Mouse (Mus musculus) layer of hippocampus, adult 18-20 months (tissue): Measurements from ENCODE around the gene Ccdc85c. TPM values are rescaled to one million over a fixed set of nuclear protein-coding genes. Genes with fewer than 3 reads are reported as not detected.

Experiments
- DNase-seq, 2 experiments: peaks; one replicate each; pipeline ENCODE4 v3.0.0; 2022; ENCODE audit warnings: low spot score in 2 of 2
- total RNA-seq, 2 experiments: library from RNA; stranded (reverse); gene quantifications; 2 replicates each; pipeline ENCODE4 v1.2.3; 2021

Ccdc85c gene
- total RNA-seq, 2 experiments from 2014 or later = 66.1 to 72.5 TPM

- no peak for DNase-seq
Observed at GRCm38 (mm10) chr12:108297033-108297432, 21.8 kb upstream of the Ccdc85c start.

- no peak for DNase-seq
Observed at GRCm38 (mm10) chr12:108294620-108295019, 19.4 kb upstream of the Ccdc85c start.

DNA sequence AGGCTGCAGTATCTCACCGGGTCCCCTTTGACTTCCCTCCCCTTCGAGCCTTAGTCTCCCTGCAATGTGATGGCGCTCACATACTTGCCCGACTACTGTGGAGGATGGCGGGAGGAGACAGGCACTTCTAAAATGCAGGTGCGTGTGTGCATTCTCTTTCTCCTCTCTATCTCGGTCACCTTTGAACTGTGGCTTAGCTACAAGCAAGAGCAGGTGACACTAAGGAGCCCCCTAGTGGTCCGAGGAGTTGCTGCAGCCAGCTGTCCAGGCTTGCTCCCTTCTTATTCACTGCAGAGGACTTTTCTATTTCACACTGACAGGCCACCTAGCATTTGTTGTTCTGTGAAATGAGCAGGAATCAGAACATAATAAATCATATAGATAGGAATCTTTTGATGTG, 17.7 kb upstream of the Ccdc85c start:
- DNase-seq = peak; percentile 39 to 82

GRCm38 (mm10) chr12:108292419-108292818, 17.2 kb upstream of the Ccdc85c start:
- DNase-seq = no peak

DNA sequence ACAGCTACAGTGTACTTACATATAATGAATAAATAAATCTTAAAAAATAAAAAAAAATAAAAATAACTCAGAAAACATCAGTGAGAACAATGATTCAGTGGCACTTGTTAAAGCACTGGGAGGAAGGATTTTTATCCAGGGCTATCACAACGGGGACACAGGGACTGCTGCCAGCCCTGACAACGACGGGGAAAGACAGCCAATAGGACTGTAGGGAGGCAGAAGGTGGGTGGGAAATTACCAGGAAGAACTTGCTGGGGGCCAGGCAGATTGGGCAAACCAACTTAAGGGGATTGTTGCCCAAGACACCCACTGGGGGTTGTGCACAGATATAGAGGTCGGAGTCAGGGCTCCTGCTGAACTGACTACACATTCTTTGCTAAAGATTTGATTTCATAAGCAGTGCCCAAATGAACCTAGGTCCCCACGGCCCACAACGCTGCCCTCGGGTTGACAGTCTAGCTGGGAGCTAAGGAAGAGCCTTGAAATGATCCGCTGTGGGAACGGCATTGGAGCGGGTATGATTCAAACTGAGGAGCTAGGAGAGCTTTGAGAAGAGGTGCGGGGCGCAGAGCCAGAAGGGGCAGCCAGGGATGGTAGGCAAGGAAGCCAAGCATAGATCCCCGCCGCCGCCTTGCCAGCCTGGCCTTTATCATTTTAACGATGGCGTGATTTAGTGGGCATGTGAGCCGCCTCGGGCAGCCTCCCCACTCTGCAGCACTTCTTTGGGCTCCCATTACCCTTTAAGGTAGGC, 13.1 kb upstream of the Ccdc85c start:
- no peak for DNase-seq

DNA sequence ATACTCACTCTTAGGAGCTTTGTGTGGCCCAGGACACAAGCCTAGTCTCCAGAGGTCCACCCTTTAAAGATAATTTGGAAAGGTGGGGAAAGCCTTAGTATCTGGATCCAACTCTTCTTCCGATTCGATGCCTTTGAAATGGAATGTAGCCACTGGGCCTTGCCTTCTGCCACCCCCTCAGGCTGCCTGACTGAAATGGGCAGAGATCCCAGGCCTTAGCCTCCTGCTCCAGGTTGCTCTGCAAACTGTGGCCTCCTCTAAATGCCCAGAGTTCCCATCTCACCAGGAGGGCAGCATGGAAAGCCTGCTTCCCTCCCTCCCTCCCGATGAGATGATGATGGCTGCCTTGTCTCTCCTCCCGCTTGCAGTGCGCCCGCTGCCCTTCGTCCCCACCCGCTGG, 11.8 kb upstream of the Ccdc85c start:
- no peak for DNase-seq

DNA sequence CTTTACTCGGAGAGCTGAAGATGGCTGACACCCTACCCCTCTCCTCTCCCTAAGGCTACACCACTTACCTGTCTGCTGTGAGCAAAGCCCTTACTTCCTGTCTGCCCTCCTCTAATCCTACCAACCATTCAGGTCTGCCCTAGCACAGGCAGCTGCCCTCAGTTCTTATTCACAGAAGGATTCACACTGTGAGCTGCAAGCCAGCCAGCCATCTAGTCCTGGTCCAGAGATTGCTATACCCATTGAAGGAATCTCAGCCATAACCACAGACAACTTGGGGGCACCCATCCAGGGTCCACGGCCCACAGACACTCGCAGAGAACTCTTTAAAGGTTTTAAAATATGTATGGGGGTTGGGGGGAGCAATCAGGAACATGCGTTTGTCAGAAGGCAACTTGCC, 11.2 kb upstream of the Ccdc85c start:
- DNase-seq = no peak

DNA sequence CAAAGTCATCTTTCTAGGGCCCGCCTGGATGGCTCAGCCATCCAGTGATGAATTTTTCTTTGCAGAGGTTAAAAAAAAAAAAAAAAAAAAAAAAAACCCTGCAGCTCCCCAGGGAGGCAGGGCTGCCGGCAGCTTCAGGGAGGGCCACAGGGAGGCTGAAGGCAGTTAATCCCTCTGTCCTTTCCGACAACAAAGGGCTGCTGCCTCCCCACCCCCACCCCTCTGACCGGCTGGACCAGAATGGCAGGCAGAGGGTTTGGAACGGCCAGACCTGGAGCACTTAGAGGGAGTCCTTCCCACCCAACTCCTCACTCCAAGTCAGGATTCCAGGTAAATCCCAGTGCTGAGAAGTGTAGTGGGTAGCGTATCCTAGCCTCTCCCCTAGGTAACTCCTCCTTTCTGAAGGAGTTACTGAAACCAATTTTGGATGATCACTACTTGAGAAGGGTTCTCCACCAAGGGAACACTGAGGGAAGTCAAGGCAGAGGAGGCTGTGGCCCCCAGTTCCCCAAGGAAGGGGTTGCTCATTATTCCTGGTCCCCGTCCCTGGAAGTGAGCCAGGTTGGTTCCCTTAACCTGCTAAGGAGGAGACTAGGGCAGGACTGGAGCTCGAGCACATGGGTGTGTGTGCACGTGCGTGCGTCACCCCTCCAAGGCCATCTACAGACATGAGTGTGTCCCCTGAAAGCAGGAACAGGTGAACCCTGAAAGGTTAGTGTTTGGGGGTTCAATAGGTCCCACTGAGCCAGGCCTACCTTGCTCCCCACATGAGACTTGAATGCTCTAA, 10.2 kb upstream of the Ccdc85c start:
- DNase-seq = no peak

DNA sequence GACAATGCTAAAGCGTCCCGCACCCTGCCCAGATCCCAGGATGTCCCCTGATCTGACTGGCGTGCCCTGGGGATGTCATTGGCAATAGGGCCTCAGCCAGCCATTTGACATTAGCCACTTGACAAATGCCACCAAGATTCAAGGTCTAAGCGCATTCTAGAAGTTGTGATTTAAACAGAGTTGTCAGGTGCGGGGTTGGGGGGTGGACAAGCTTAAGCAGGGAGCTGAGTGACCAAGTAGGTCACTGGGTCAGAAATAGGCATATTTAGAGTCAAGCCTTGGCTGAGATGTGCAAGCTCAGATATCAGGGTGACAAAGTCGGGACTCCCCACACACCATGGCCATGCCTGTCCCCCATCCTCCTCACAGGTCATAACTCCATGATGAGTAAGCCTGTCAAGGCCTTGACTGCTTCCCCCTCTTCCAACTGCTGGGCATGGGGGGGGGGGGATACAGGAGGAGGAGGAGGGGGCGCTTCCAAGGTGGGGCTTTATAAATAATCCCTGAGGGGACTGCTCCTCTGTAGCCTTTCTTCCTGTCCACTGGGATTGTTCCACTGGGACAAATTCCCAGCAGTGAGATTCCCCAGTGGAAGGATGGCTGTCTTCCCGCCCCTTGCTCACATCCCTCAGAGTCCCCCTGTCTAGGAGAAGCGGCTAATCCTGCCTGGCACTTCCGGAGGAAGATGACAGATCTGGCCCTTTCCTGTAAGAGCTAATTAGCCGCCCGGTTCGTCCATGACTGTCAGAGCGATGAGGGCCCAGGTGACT, 9.4 kb upstream of the Ccdc85c start:
- no peak for DNase-seq

DNA sequence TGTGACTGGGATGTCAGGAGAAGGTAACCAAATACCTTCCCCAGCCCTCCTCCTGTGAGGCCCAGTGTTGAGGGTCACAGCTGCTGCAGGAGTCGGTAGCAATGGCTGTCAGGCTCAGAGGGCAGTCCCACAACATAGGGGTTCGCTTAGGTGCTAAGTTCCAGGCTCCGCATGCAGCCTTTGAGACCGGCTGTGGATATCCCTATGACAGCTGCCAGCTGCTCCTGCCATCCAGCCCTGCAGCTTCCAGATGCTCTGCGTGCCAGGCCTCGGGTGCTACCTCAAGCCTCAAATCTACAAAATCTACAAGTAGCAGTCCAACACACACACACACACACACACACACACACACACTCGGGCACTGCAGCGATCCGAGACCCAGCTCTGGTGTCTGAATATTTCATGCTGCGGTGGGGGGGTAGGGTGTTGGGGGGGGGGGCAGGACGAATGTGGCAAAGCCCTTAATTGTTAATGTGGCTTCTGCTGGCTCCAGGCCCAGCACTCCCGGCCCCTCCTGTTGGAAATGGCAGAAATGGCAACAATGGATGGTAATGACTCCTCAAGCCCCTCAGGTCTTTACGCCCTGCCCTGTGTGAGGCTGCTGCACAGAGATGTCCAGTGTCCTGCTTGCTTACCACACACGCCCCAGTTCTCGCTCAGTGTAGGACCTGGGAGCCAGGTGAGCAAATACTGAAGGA, 3.1 kb upstream of the Ccdc85c start:
- DNase-seq = no peak

GRCm38 (mm10) chr12:108277341-108277841, 2.2 kb upstream of the Ccdc85c start:
- DNase-seq = no peak

DNA sequence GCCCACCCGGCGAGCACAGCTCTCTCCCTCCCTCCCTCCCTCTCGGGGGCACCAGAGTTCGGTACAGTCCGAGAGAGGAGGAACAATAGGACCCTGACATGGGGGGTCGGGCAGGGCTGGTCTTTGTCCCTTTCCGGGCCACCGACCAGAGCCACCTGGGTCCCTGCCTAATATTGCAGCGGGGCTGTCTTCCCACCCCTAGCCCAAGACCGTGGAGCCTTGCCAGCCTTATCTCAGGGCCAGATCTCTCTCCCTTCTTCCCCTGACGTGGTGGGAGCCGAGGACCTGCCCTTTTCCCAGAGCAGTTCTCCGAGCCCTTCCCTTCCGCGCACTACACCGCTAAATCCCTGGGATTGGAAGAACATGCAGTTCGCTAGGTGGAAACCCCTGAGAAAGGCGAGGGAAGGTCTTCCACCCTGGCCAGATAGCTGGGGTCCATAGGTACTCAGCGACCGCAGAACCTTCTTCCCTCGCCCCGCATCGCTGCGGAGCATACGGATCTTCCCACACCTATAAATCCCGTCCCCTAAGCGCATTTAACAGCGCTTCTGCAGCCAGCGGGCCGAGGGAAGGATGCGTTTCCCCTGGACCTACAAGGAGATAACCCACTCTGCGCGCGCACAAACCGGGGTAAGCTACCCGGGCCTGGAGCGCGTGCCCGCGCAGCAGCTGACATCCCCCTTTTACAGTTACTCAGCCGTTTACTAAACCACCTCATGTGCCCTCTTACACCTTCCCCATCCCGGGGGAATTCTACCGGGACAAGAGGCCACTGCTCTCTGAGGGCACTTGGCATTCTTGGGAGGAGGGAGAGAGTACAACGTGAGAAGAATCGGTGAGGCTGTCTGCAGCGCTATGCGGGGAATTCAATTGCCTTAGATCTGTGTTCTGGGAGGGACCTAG, 946 bp upstream of the Ccdc85c start:
- peak; percentile 25 to 47 for DNase-seq

GRCm38 (mm10) chr12:108275508-108275890, 274 bp upstream of the Ccdc85c start:
- peak; percentile 97 for DNase-seq

GRCm38 (mm10) chr12:108274313-108274595, 971 bp downstream of the Ccdc85c start:
- DNase-seq = no peak

GRCm38 (mm10) chr12:108273466-108274312, 1.5 kb downstream of the Ccdc85c start:
- DNase-seq = no peak

DNA sequence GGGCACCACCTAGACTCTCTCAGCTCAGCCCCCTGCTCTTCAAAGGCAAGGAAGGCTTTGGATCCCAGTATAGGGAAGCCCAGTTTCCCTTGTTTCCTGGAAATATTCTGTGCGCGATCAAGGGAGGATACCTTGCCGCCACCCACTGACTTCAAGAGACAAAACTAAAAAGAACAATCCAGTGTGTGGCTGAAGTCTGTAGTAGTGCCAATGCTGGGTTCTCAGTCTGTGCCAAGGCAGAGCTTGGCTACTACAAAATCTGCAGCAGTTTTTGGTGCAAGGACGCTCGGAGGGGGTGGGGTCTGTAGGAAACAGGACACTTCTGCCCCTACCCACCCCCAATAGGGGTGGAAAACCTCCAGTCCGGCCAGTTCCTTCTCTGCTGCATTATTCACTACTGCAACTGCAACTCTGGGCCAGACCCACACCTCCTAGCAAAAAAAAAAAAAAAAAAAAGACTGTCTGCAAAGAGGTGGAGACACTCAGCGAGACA, 3.0 kb downstream of the Ccdc85c start:
- DNase-seq = no peak

GRCm38 (mm10) chr12:108271351-108272142, 3.7 kb downstream of the Ccdc85c start:
- DNase-seq = no peak

- no peak for DNase-seq
Observed at GRCm38 (mm10) chr12:108270240-108270919, 4.8 kb downstream of the Ccdc85c start.
